Mouse (Mus musculus) midbrain, embryonic 13.5 days (tissue): ENCODE data around the gene Zfp772. TPM values are rescaled to one million over a fixed set of nuclear protein-coding genes. Genes with fewer than 3 reads are reported as not detected.
"Not testable (repeated sequence)": the region's sequence is repeated elsewhere in the genome, so short reads cannot be mapped to it uniquely, and the experiment has no call there.

Source experiments
- ATAC-seq: fragments of 200-750 bp; cut with Nextera tagmentation; 2 replicates; pipeline ENCODE4 v1.8.0; 2017; ENCODE audit warnings: mild to moderate bottlenecking, moderate TSS enrichment, moderate library complexity
- H3K27ac ChIP-seq: fragments of 300-500 bp; sonication (generic); 2 replicates; pipeline ENCODE4 v1.5.1; 2015; ENCODE audit warnings: inconsistent platforms, mild to moderate bottlenecking, moderate library complexity
- H3K27me3 ChIP-seq: fragments of 300-500 bp; sonication (generic); 2 replicates; pipeline ENCODE4 v1.6.1; 2015; ENCODE audit warnings: mild to moderate bottlenecking, inconsistent platforms
- H3K36me3 ChIP-seq: fragments of 300-500 bp; sonication (generic); 2 replicates; pipeline ENCODE4 v1.6.1; 2015; ENCODE audit warnings: mild to moderate bottlenecking, inconsistent platforms
- H3K4me1 ChIP-seq: fragments of 300-500 bp; sonication (generic); replicated peaks from 2 replicates; pipeline ENCODE4 v1.6.1; 2015; ENCODE audit warnings: inconsistent platforms
- H3K4me2 ChIP-seq: fragments of 300-500 bp; sonication (generic); replicated peaks from 2 replicates; pipeline ENCODE4 v1.6.1; 2015; ENCODE audit warnings: moderate library complexity, mild to moderate bottlenecking, inconsistent platforms
- H3K4me3 ChIP-seq: fragments of 300-500 bp; sonication (generic); replicated peaks from 2 replicates; pipeline ENCODE4 v1.5.1; 2015; ENCODE audit warnings: mild to moderate bottlenecking, inconsistent platforms
- H3K9ac ChIP-seq: fragments of 300-500 bp; sonication (generic); replicated peaks from 2 replicates; pipeline ENCODE4 v1.6.1; 2015; ENCODE audit warnings: mild to moderate bottlenecking, inconsistent platforms
- H3K9me3 ChIP-seq: fragments of 300-500 bp; sonication (generic); 2 replicates; pipeline ENCODE4 v1.6.1; 2016; ENCODE audit warnings: mild to moderate bottlenecking, inconsistent platforms
- WGBS: fragments of 180-500 bp; shearing (Covaris S2); methylation state at CpG from one replicate; pipeline ENCODE4 v1.1.7; 2015; 5-methylcytosine and 5-hydroxymethylcytosine counted together
- polyA plus RNA-seq: library from polyadenylated mRNA; unstranded; fragments of >200 nt; fragmentation: Nextera tagmentation; extraction: Ambion mirVana; gene quantifications from 2 replicates; pipeline ENCODE4 v1.2.1, GENCODE M21; 2015

Gene Zfp772
- 8.9 and 9.0 TPM in 2 replicates for polyA plus RNA-seq

DNA sequence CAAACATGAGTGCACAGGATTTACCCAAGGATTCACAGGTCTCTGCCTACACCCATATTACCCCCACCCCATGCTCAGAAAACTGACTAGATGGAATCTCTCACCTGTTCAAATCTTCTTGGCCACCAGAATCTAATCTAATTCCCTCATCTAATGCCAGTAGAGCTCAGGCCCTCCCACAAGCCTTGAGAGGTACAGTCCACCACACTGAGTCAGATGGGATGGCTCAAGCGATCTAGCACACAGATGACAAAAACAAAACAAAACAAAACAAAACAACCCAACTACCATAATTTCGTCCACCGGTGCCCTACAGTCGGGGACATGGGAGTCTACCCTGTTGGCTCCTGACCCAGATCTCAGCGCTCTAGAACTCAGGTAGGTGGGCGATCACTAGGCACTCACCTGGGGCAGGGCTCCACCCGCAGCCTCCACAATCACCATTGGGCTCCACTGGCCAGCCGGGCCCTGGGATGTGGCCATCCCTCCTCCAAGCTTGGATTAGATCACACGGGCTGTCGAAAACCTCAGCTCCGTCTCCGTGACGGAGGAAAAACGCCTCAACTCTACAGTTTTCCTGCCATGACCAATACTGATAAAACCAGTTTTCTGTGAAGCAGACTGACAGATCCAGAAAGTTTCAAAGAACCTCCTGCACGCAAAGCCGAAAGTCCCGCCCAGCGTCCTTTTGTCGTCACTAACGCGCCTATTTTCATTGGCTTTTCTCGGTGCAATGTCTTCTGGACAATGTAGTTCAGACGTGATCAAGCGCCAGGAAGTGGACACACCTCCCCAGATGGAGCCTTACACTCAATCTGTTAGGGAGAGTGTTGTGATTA lies at the start of gene Zfp772:
TSS of gene Zfp772 (minus strand) at position 686 of the 839 bp plus-strand sequence.
- Histone ChIP-seq H3K4me3 (peak within 1 kb of the TSS; percentile 49), H3K9ac (peak within 1 kb of the TSS; percentile 63), H3K36me3 (peaks cover 17% of the 10 kb centered on the region), H3K4me2 (peak within 1 kb of the TSS; percentile 65)
- not testable (repeated sequence) for H3K27me3 ChIP-seq, H3K4me1 ChIP-seq, H3K9me3 ChIP-seq, H3K27ac ChIP-seq, ATAC-seq
- WGBS = 3% methylated on average over 24 of the region's 24 CpGs

DNA sequence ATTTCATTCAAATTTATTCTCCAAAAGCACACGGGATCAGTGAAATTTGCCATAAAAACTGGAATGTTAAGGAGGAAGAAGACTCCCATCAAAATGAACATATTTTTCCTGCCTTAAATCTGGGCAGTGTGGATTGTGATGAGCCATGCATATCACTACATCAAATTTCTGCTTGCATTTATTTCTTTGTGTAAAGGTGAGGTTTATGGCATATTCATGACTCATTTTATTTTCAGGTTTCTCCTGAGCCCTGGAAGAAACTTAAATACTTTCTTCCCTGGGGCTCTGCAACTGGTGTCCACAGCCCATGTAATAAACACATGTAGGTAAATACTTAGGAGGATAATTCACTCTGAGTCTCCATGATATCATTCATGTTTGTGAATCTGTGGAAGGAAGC lies 37.4 kb upstream of the Zfp772 start, which contains the start of gene Vmn2r29:
TSS of gene Vmn2r29 (minus strand) at position 101 of the 400 bp plus-strand sequence.
- not testable (repeated sequence) for H3K4me2 ChIP-seq, H3K36me3 ChIP-seq, H3K27ac ChIP-seq, H3K9me3 ChIP-seq, H3K4me1 ChIP-seq, ATAC-seq, H3K9ac ChIP-seq, H3K4me3 ChIP-seq, H3K27me3 ChIP-seq
- no CpG with 5 or more reads among the region's 1 CpGs for WGBS

DNA sequence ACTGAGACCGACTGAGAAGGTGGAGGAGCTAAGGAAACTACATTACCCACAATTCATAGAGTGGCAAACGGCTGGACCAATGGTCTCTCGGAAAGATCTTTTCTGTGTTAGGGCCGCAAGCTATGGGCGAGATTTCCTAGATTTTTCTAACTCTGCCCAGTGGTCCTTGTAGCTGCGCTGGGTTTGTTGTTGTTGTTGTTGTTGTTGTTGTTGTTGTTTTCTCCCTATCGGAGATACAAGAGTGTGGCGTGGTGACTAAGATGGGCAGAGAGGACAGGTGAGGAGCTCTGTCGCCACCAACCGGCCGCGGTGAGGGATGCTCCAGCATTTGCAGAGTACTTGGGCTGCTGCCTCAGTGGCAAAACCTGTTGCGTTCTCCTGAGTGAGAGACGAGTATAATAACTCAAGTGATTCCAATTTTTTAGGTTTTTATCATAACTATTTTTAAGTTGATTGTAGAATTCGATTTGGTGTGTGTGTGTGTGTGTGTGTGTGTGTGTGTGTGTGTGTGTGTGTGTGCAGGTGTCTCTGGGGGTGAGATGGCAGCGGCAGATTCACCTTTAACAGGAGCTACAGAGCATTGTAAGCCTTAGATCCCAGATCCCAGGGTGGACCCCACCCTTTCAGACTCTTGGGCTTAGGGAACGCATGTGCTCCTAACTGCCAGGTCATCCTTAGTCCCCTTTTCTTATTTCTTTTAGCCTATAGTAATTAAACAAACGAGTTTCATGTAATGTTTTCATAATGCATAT lies 21.4 kb downstream of the Zfp772 start:
- H3K4me2 ChIP-seq = peak overlapping the region; percentile 48
- 0 out of 2 replicates have a peak, but pooled peaks cover 4% of the 10 kb centered on the region for H3K4me1 ChIP-seq
- peak overlapping the region; percentile 54; the same call in 1 of the 2 replicates for H3K9ac ChIP-seq
- no peak overlapping the region for H3K27ac ChIP-seq
- peak overlapping the region; percentile 55 for H3K4me3 ChIP-seq
- no peaks in the 10 kb centered on the region for H3K27me3 ChIP-seq
- H3K36me3 ChIP-seq = peaks cover 7% of the 10 kb centered on the region; the same call in 1 of the 2 replicates
- no peaks in the 10 kb centered on the region for H3K9me3 ChIP-seq
- ATAC-seq = peak; percentile 97
- 11% methylated on average over 18 of the region's 18 CpGs for WGBS

DNA sequence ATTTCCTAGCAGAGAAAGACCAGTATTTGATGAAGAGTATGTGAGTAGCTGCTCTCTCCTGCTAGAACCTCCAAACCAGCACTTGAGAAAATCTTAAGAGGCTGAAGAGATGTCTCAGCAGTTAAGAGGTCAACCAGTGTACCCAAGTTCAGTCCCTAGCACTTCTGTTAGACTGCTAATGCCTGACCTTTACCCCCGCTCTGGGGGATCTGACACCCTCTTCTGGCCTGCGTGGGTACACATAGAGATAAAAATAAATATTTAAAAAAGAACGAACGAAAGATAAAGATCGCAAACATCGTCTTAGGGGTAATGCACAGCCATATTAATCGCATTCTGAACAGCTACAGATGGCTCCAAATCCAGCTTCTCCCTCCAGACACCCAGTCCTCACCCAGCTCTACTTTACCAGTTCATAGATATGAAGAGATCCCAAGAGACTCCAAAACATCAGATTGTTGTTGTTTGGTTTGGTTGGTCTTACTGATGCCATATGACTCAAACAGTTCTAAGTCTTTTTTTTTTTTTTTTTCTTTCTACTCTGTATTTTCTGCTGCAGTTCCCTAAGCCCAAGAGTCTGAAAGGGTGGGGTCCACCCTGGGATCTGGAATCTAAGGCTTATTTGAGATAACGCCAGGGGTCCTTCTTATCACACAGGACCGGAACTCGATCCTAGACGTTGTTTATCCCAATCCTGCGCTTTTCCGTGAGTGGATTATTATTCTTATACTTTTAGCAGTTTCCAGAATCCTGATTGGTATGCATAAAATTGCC lies 22.2 kb downstream of the Zfp772 start:
- Histone ChIP-seq H3K4me3 (peak overlapping the region; percentile 55), H3K27me3 (no peaks in the 10 kb centered on the region), H3K27ac (no peak overlapping the region), H3K4me2 (peak overlapping the region; percentile 48), H3K9ac (peak overlapping the region; percentile 54; the same call in 1 of the 2 replicates), H3K4me1 (0 out of 2 replicates have a peak, but pooled peaks cover 4% of the 10 kb centered on the region), H3K36me3 (peaks cover 15% of the 10 kb centered on the region), H3K9me3 (no peaks in the 10 kb centered on the region)
- WGBS = 39% methylated on average over 13 of the region's 13 CpGs
- ATAC-seq = peak; percentile 44

DNA sequence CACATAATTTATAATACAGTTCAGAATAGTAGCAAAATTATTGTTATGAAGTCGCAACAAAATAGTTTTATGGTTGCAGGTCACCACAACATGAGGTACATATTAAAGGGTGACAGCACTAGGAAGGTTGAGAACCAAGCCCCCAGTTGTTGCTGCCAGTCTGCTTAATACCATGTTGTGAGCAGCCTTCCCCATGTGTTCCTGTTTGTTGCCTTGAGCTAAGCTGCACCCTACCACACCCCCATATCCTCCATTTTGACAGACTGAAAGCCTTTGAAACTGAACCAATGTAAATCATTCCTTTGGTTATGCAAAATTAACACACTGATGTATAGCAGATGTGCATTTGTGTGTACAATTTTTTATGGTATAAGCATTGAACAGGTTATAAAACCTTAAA lies 23.9 kb downstream of the Zfp772 start:
- H3K36me3 ChIP-seq = peaks cover 31% of the 10 kb centered on the region
- no peak for ATAC-seq
- WGBS = 92% methylated on average over 1 of the region's 1 CpGs
- H3K27ac ChIP-seq = no peak overlapping the region
- no peak overlapping the region for H3K4me3 ChIP-seq
- no peak overlapping the region for H3K9ac ChIP-seq
- no peak overlapping the region for H3K4me2 ChIP-seq
- H3K9me3 ChIP-seq = no peaks in the 10 kb centered on the region
- H3K27me3 ChIP-seq = no peaks in the 10 kb centered on the region
- 0 out of 2 replicates have a peak, but pooled peaks cover 4% of the 10 kb centered on the region for H3K4me1 ChIP-seq

DNA sequence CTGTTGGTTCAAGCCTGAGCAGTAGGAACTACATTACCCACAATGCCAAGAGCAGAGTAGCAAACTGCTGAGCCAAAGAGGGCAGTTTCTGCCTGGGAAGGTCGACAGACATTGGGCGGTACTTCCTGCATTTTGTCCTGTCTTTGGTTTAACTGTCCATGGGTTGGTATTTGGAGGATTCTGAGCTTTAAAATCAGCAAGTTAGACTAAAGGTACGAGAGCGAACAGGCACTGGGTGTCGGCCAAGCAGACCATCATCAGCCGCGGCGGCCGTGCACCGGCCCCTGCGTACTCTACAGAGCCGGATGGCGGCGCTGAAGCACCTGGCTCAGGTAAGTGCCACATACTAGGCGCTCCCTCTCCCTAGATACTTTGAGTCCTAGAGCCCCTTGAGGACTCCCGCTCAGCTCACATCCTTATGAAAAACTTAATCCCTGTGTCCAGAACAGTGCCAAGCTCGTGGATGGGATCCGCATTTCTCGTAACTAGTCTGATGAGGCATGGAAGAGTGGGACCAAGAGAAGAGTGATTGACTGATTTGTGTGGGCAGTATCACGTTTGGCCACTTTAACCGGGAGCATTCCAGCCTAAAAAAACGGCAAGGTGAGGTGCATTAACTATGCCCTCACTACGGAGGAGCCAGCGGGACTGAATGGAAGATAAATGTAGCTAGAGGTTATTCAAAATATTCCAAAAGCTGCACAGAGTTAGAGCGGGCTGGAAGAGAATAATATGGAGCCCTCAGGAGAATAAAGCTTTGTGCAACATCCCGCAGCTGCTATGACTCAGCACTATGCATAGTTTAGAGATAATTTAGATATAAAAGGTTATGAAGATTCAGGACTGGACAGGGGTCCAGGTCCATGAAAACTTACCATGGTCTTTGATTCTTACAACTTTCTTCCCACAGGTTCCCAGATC lies 38.3 kb downstream of the Zfp772 start, which contains the start of gene Zfp418:
TSS of gene Zfp418 (plus strand) at position 104 of the 921 bp plus-strand sequence.
- peak; percentile 98 for ATAC-seq
- H3K9me3 ChIP-seq = no peaks in the 10 kb centered on the region
- H3K27ac ChIP-seq = peak within 1 kb of the TSS; percentile 73; the same call in 1 of the 2 replicates
- H3K4me3 ChIP-seq = peak within 1 kb of the TSS; percentile 80
- 2% methylated on average over 26 of the region's 26 CpGs for WGBS
- H3K36me3 ChIP-seq = peaks cover 10% of the 10 kb centered on the region
- peaks cover 7% of the 10 kb centered on the region for H3K4me1 ChIP-seq
- H3K4me2 ChIP-seq = peak within 1 kb of the TSS; percentile 64
- H3K9ac ChIP-seq = peak within 1 kb of the TSS; percentile 79
- no peaks in the 10 kb centered on the region for H3K27me3 ChIP-seq

Other genes with a start within 250 kb of the Zfp772 start
- gene Aurkc, start 214.7 kb downstream of the Zfp772 start, polyA plus RNA-seq = not detected in 2 replicates
- 23.1 TPM in 2 replicates for gene Zfp954, start 88.5 kb downstream of the Zfp772 start, polyA plus RNA-seq
- gene Zfp773, start 73.2 kb downstream of the Zfp772 start, polyA plus RNA-seq = 21.6 and 21.7 TPM in 2 replicates
- gene Zfp418, start 38.7 kb downstream of the Zfp772 start, polyA plus RNA-seq = 3.5 and 3.8 TPM in 2 replicates
- 0.71 and 1.5 TPM in 2 replicates for gene Vmn2r29, start 37.3 kb upstream of the Zfp772 start, polyA plus RNA-seq
- gene Gm45844, start 68.3 kb upstream of the Zfp772 start, polyA plus RNA-seq = 4.6 and 6.0 TPM in 2 replicates
- gene Clcn4, start 90.9 kb upstream of the Zfp772 start, polyA plus RNA-seq = 150 and 157 TPM in 2 replicates
- not detected in 2 replicates for gene Vmn2r30, start 127.6 kb upstream of the Zfp772 start, polyA plus RNA-seq
- gene Gm45783, start 164.6 kb upstream of the Zfp772 start, polyA plus RNA-seq = not detected in 2 replicates
- gene Vmn2r31, start 189.7 kb upstream of the Zfp772 start, polyA plus RNA-seq = not detected in 2 replicates